Mouse (Mus musculus): Measurements from ENCODE around the gene Avpr2.

DNA sequence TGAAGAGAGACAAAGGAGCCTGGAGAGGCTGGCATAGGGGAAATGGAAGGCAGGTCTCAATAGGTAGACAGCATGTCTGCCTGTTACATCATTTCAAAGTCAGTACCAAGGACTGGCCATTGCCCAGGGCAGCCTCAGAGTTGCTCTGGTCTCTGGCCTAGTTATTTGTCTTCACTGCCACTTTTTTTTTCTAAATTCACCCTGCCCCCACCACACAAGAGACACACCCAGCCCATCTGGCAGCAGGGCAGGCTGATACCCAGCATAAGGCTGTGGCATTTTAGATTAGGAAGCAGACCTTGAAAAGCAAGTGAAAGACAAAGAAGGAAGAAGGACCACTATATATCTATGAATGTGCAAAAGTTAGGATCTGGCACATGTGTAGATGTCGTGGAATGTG, 24.1 kb upstream of the Avpr2 start:
- no peak for TF ChIP-seq CTCF (conservative IDR thresholded peaks at IDR 0.05; ENCODE audit: low read length)
- TF ChIP-seq POU5F1 (IDR thresholded peaks at IDR 0.05; ENCODE audit: borderline replicate concordance, low read length), result no peak
- no peak for TF ChIP-seq NANOG (IDR thresholded peaks at IDR 0.05; ENCODE audit: borderline replicate concordance, low read length)

Measured in E14TG2a.4 (cell line).